Mouse (Mus musculus): ENCODE data around the gene Defa35.
A peak's percentile ranks its signal among the peaks of the same experiment; 100 is the strongest.
"Not testable (repeated sequence)": the region's sequence is repeated elsewhere in the genome, so short reads cannot be mapped to it uniquely, and the experiment has no call there.

Gene Defa35

GRCm38 (mm10) chr8:21064738-21065137, at the start of gene Defa35:
Defa35 (plus strand) TSS chr8:21065038.
- not testable (repeated sequence) for DNase-seq (ENCODE audit: low read depth, low spot score)

DNA sequence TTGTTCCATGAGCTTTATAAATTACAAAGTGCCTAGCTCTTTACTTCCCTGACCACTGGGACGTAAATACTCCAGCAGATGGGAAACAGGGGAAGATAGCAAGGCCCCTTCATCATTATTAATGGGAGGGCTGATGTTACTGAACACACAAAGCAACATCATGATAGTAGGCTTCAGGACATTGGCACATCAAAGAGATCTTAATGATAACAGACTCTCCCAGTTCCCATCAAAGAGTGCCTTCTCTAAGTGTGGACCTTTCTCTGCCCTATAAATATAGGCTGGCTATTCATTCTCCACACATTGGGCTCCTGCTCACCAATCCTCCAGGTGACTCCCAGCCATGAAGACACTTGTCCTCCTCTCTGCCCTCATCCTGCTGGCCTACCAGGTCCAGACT, 39.6 kb upstream of the Defa35 start, which contains the start of gene Defa21:
Gene Defa21 (plus strand): TSS at position 301 of the 400 bp plus-strand sequence.
- not testable (repeated sequence) for DNase-seq (ENCODE audit: low read depth, low spot score)

DNA sequence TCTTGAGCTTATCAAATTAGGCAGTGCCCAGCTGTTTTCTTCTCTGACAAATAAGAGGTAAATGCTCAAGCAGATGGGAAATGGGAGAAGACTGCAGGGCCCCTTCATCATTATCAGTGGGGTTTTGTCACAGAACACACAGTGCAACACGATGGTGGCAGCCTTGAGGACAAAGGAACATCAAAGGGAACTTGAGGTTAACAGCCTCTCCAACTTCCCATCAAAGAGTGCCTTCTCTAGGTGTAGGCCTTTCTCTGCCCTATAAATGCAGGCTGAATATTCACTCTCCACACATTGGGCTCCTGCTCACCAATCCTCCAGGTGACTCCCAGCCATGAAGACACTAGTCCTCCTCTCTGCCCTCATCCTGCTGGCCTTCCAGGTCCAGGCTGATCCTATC, 10.1 kb upstream of the Defa35 start, which contains the start of gene Defa23:
Gene Defa23 (plus strand): TSS at position 301 of the 400 bp plus-strand sequence.
- DNase-seq (ENCODE audit: low read depth, low spot score): not testable (repeated sequence)

DNA sequence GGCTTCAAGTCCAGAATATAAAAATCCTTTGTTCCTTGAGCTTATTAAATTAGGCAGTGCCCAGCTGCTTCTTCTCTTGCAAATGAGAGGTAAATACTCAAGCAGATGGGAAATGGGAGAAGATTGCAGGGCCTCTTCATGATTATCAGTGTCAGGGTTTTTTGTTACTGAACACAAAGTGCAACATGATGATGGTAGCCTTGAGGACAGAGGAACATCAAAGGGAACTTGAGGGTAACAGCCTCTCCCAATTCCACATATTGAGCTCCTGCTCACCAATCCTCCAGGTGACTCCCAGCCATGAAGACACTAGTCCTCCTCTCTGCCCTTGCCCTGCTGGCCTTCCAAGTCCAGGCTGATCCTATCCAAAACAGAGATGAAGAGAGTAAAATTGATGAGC, 19.3 kb downstream of the Defa35 start, which contains the start of gene Defa25:
Gene Defa25 (plus strand): TSS at position 301 of the 400 bp plus-strand sequence.
- DNase-seq (ENCODE audit: low read depth, low spot score): not testable (repeated sequence)

DNA sequence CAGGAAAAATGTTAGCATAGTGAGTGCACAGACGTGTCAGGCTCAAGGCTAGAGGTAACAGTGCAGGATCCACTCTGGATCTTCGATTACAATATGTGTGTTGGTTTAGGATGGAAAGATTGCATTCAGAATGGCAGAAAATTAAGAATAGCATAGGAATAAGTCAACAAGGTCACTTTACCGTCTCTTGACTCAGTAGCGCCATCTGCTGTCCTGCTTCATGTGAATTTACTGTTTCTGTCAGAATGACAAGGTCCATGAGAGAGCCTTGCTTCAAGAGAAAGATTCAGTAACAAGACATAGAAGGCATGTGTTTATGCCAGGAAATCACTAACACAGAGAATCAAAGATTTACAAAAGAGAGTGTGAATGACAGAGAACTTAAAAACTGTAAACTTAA, 28.3 kb downstream of the Defa35 start:
- peak; percentile 90 for DNase-seq (ENCODE audit: low read depth, low spot score)

- DNase-seq (ENCODE audit: low read depth, low spot score): not testable (repeated sequence)
Observed at GRCm38 (mm10) chr8:21095950-21096349, 31.1 kb downstream of the Defa35 start, which contains the start of gene Gm14851. Gm14851 (minus strand) TSS chr8:21096050.

Measured in ES-CJ7 (cell line).